Mouse (Mus musculus) megakaryocyte, embryonic 14.5 days (primary cell): ENCODE measurements around the gene Slc36a2.

ENCODE experiments used
- FLI1 ChIP-seq: IDR thresholded peaks from 2 replicates; pipeline ENCODE4 v1.6.1; 2012; ENCODE audit warnings: low read length, inconsistent platforms, mixed read lengths
- GATA1 ChIP-seq: IDR thresholded peaks from 3 replicates; pipeline ENCODE4 v1.6.1; 2012; ENCODE audit warnings: mixed read lengths, low read length, inconsistent platforms, borderline replicate concordance

DNA sequence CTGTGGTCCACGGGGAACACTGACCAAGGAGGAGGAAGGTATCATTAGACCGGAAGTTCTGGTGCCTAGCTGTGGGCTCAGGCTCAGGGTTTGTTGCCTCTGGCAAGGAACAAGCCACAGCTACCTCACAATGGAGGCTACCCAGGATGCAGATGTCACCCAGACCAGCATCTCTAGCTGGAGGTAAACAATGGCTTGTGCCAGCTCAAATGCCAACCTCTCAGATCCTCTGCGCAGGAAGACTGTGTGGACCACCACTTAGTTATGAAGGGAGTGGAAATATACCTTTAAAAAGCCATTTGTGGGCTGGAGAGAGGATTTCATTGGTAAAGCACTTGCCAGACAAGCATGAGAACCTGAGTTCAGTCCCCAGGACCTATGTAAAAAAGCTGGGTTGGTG lies 33.3 kb downstream of the Slc36a2 start, which contains the start of gene Slc36a3:
- TF ChIP-seq GATA1 (no peak), FLI1 (no peak)
